Mouse (Mus musculus): ENCODE data around the gene Gpc6. TPM values are rescaled to one million over a fixed set of nuclear protein-coding genes. Genes with fewer than 3 reads are reported as not detected.
A peak's percentile ranks its signal among the peaks of the same experiment; 100 is the strongest.

Gene Gpc6
- total RNA-seq, 1 experiment from 2014 or later: 14.4 TPM

GRCm38 (mm10) chr14:117625100-117625710 lies 700.1 kb downstream of the Gpc6 start:
- no peak for DNase-seq

GRCm38 (mm10) chr14:117634238-117634940 lies 709.3 kb downstream of the Gpc6 start:
- no peak for DNase-seq

DNA sequence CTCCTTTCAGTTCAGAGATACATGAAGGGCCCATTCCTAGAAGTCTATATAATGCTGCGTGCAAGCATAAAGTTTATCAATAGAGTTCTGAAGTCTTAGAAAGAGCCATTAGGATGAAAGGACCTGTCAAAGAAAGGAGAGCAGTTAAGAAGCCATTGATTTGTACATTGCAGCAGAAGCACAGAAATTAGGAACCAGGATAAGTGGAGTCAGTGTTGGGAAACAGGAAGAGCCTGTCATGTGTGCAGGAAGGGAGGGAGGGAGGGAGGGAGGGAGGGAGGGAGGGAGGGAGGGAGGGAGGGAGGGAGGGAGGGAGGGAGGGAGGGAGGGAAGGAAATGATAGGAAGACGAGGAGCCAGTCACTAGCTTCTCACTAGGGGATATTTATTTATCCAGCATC lies 716.7 kb downstream of the Gpc6 start:
- DNase-seq: no peak

DNA sequence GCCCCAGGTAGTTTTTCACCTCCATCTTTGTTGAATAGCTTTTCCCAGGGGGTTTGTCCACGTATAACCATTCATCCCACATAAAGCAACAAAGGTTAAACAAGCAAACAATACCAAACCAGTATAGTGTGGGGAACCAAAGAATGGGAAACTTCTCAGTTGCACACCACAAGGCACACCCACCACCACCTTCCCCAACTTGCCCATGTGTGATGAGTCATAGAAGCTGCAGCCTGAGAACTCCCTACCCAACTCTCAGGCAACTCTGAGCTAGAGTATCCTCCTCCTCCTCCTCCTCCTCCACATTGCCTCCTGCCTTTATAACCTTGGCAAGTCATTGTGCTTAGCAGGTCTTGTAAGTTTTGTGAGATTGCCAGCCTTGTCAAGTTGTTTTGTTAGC lies 718.0 kb downstream of the Gpc6 start:
- no peak for DNase-seq

GRCm38 (mm10) chr14:117648199-117648960 lies 723.3 kb downstream of the Gpc6 start:
- peak; percentile 30 for DNase-seq

DNA sequence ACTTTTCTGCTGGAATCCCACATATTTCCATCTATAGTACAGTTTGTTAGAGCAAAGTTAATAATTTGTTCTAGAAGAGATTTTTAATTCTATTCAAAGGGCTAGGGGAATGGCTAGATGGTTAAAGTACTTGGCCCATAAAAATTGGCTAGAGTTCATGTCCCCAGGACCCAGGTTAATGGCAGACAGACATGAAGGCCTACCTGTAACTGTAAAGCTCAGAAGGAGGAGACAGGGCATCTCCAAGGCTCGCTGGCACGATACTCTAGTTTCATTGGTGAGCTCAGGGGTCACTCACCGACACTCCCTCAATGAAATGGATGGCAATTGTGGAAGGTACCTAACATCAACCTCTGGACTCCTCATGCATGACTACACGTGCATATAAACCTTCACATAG lies 725.0 kb downstream of the Gpc6 start:
- no peak for DNase-seq

GRCm38 (mm10) chr14:117651271-117651670 lies 726.2 kb downstream of the Gpc6 start:
- no peak for DNase-seq

DNA sequence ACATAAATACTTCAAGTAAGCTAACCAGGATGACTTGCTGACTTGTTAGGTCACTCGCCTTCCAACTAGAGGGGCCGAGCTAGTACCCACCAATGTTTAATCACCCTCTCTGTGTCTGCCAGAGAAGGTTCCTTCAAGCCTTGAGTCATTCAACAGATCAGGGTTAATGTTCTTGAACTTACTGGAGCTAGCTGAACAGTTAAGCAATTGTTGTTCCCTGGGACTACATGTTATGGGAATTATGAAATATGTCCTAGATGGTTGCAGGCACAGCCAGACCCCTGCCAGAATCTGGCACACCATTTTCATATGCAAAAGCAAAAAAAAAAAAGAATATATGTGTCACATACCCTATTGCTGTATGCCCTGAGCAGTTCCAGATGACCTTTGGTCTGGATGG lies 726.8 kb downstream of the Gpc6 start:
- peak; percentile 14 for DNase-seq

- no peak for DNase-seq
Observed at GRCm38 (mm10) chr14:117655382-117655781, 730.3 kb downstream of the Gpc6 start.

GRCm38 (mm10) chr14:117659198-117659761 lies 734.2 kb downstream of the Gpc6 start:
- DNase-seq: no peak

- DNase-seq: no peak
Observed at GRCm38 (mm10) chr14:117662261-117662660, 737.1 kb downstream of the Gpc6 start.

DNA sequence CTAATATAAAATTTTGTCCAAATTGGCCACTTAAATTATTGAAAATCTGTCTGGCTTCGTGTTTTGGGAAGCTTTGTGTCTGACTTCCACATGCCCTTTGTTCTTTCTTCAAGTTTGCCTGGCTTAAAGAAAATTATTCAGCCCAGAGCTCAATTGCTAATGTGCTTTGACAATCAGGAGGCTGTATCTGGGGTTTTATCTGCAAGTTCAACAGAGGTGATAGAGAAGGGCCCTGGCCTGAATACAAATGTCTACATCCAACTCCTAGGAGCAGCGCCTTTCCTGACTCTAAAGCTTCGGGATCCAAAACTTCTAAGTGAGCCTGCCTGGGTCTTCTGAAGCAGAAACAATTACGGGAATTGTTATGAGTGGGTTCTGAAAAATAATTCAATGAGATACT lies 739.7 kb downstream of the Gpc6 start:
- DNase-seq: no peak

DNA sequence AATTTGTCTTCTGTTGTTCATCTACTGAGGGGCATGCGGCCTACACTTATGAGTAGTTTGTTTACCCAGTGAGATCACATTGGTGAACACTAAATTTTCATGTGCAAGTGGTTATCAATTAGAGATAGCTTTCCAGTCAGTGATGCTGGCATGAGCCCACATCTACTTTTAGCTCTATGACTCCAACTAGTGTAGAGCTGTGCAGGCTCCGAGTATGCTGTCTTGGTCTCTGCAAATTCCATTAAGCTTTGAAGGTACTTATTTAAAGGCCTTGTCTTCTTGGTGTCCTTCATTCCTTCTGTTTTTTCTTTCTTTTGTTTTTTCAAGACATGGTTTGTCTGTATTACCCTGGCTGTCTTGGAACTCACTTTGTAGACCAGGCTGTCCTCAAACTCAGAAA lies 741.0 kb downstream of the Gpc6 start:
- no peak for DNase-seq

- no peak for DNase-seq
Observed at GRCm38 (mm10) chr14:117673541-117673940, 748.4 kb downstream of the Gpc6 start.

GRCm38 (mm10) chr14:117674482-117674881 lies 749.4 kb downstream of the Gpc6 start:
- DNase-seq: no peak

DNA sequence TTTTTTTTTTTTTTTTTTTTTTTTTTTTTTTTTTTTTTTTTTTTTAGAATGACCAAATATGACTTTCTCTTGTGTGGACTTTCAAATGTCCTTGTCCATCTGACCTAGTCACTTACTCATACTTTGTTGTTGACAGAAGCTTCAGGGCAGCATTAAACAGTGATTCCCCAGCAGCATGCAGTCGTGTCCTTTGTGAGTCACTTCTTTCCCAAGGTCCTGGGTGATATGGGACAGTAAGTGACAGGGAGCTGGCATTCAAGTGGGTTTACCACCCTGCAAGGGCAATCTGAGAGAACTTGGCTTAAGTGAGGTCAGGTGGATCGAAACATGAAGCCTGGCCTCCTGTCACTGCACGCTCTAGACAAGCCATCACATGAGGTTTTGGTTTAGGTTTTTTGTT lies 754.8 kb downstream of the Gpc6 start:
- DNase-seq: peak; percentile 69

DNA sequence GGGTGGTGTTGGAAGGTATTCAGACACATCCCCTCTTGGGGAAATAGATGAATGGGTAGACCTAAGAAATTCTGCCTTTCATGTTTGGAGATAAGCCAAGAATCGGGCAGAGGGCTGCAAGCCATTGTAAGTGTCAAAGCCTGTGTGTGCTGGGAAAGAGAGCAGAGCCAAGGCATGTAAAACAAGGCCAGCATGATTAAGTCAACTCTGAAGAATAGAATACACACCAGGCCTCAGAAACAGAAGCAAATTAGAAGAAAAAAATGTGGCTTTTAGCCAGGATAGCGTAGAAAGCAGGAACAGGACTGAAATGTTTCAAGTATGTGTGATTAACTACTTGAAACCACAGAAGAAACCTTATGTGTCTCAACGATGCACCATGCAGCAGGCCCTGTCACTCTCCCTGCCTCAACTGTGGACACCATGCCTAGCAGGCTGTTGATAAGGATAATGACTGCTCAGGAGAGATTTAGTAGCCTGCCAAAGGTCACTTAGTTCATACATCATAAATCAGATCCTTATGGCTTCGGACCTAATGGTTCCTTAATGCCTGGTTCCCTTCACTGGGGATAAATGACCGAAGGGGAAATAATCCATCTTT lies 756.3 kb downstream of the Gpc6 start:
- peak; percentile 13 for DNase-seq

DNA sequence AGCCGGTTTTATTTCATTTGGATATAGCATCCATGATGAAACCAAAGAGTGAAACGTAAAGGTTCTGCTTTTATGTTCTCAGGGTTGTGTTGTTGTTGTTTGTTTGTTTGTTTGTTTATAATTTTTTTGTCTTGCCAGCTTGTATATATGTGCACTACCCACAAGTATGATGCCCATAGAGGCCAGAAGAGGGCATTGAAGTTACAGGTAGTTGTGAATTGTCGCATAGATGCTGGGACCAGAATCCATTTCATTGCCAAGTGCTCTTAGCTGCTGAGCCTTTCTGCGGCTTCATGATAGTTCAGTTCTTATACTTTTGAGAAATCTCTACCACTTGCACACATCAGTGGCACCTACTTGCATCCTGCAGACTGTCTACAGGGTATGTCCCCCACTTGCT lies 758.0 kb downstream of the Gpc6 start:
- DNase-seq: no peak

GRCm38 (mm10) chr14:117689848-117690247 lies 764.7 kb downstream of the Gpc6 start:
- no peak for DNase-seq

- no peak for DNase-seq
Observed at GRCm38 (mm10) chr14:117695565-117695964, 770.5 kb downstream of the Gpc6 start.

- no peak for DNase-seq
Observed at GRCm38 (mm10) chr14:117700670-117701280, 775.7 kb downstream of the Gpc6 start.

DNA sequence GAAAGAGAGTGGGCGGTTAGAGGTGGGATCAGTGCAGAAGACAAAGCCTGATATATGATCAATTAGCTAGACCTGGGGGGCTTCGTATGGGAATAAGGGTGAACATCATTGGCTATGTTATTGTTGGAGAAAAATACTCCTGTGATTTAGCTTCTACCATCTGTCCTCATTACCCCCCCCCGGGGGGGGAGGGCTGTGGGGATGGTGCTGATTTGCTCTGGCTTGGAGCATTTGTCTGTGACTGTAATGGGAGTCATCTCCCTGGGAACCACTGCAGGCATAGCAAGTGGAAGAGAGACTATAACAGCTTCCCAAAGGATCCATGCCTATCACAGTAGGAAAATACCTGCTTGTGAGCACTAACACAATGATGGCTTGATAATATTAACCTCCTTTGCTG lies 783.7 kb downstream of the Gpc6 start:
- DNase-seq: no peak

Measured in adrenal gland, postnatal 14 days (tissue).